Mouse (Mus musculus) myocyte (in vitro differentiated cells): ENCODE measurements at regions not wholly inside any gene's neighbourhood (a gene's known extent, or its start where the extent isn't known, plus 50 kb on each side); places are given as distances from the start of the nearest gene placed in this dataset.

Experiments used
- E2F4 ChIP-seq: IDR thresholded peaks from one replicate; pipeline ENCODE4 v1.6.1; 2011; ENCODE audit warnings: mild to moderate bottlenecking, control low read depth, moderate library complexity; ENCODE audit not compliant: insufficient read depth
- MAX ChIP-seq: IDR thresholded peaks from one replicate; pipeline ENCODE4 v1.6.1; 2011; ENCODE audit warnings: low read depth, mild to moderate bottlenecking, control low read depth
- MYOG ChIP-seq, 3 experiments: IDR thresholded peaks; one replicate each; pipeline ENCODE4 v1.6.1; 2011; ENCODE audit warnings: control low read depth in 2 of 3, low read depth in 2 of 3, mild to moderate bottlenecking in 2 of 3; ENCODE audit not compliant: insufficient read length in 2 of 3, control insufficient read depth in 1 of 3, insufficient read depth in 1 of 3
- POLR2A ChIP-seq: IDR thresholded peaks from one replicate; pipeline ENCODE4 v1.6.1; 2011; ENCODE audit warnings: low read depth, mild to moderate bottlenecking, control low read depth, moderate library complexity; ENCODE audit not compliant: insufficient read length
- POLR2AphosphoS2 ChIP-seq: IDR thresholded peaks from one replicate; pipeline ENCODE4 v1.6.1; 2011; ENCODE audit warnings: low read depth, control low read depth; ENCODE audit not compliant: insufficient read length

- no peak for TF ChIP-seq POLR2A
- TF ChIP-seq MAX, result no peak
- TF ChIP-seq E2F4, result no peak
- no peak for TF ChIP-seq POLR2AphosphoS2
- TF ChIP-seq MYOG (IDR thresholded peaks at IDR 0.05; ENCODE audit: control insufficient read depth in 1 of 3, insufficient read depth in 1 of 3, insufficient read length in 2 of 3, low read depth in 2 of 3), result no peak
Measured at GRCm38 (mm10) chr7:67827386-67827785, 67.8 kb upstream of the Synm start.
